13 mouse cellular contexts compared by ENCODE assay signal in genomic region chr19:10691121-10691520, GRCm38 (mm10). TPM values are rescaled to one million over a fixed set of nuclear protein-coding genes. Genes with fewer than 3 reads are reported as not detected.
DNase-seq lines count a peak whose midpoint lies in the region; ATAC-seq and TF ChIP-seq lines count a peak whose summit lies in the region.
"Had no signal": no experiment of that assay in that cellular context is flagged by ENCODE, and none has a peak within 500 bp of the region (broad histone marks: within the 10 kb centered on the region; RNA-seq: fewer than 3 reads in every experiment).

No protein-coding gene starts in this region.

- DNase-seq in heart, postnatal 36 days: no peak
- DNase-seq in neural tube, embryonic 10.5 days (ENCODE audit: extremely low spot score, low spot score): no peak
- DNase-seq in liver, embryonic 14.5 days (ENCODE audit: low read depth in 3 of 3, low spot score in 3 of 3): no peak
- no peak for DNase-seq in thymus, postnatal 14 days
- no peak for DNase-seq in thymus, adult 18-20 months
- DNase-seq: gastrocnemius, postnatal 25 days had no signal

- H3K27ac ChIP-seq in heart, embryonic 15.5 days: peak overlapping the region; percentile 98; the same call in 1 of the 2 replicates
- H3K27ac ChIP-seq in neural tube, embryonic 12.5 days: no peak overlapping the region
- H3K27ac ChIP-seq in liver, embryonic 14.5 days: peak overlapping the region; percentile 76

- peaks cover 39% of the 10 kb centered on the region for H3K4me1 ChIP-seq in heart, embryonic 15.5 days (replicated peaks)
- H3K4me1 ChIP-seq in neural tube, embryonic 12.5 days: peaks cover 33% of the 10 kb centered on the region
- H3K4me1 ChIP-seq in liver, embryonic 14.5 days (replicated peaks; ENCODE audit: control insufficient read depth in 2 of 2, insufficient read depth in 2 of 2, low read length in 1 of 2): peaks cover 42 to 56% of the 10 kb centered on the region in 2 experiments

- no peaks in the 10 kb centered on the region for H3K27me3 ChIP-seq in heart, embryonic 15.5 days
- H3K27me3 ChIP-seq in neural tube, embryonic 12.5 days (replicated peaks): no peaks in the 10 kb centered on the region
- H3K27me3 ChIP-seq in liver, embryonic 14.5 days (ENCODE audit: control insufficient read depth, insufficient read depth, low read length): no peaks in the 10 kb centered on the region

- no peak for TF ChIP-seq CTCF in liver, embryonic 14.5 days (IDR thresholded peaks at IDR 0.05; ENCODE audit: low read depth)

- H3K9me3 ChIP-seq in heart, embryonic 15.5 days (replicated peaks): no peaks in the 10 kb centered on the region
- H3K9me3 ChIP-seq in neural tube, embryonic 12.5 days: no peaks in the 10 kb centered on the region
- no peaks in the 10 kb centered on the region for H3K9me3 ChIP-seq in liver, embryonic 14.5 days (ENCODE audit: control insufficient read depth, low read length)

- ATAC-seq in heart, embryonic 15.5 days (replicated peaks; ENCODE audit: insufficient number of reproducible peaks, insufficient read depth, low FRiP score, low read depth): no peak
- no peak for ATAC-seq in neural tube, embryonic 12.5 days (ENCODE audit: low FRiP score, low read depth)
- no peak for ATAC-seq in liver, embryonic 14.5 days (ENCODE audit: insufficient read depth)
- ATAC-seq: midbrain, embryonic 16.5 days had no signal

- WGBS in heart, embryonic 15.5 days: 88% methylated on average over 4 of the region's 4 CpGs
- 94% methylated on average over 4 of the region's 4 CpGs for WGBS in neural tube, embryonic 12.5 days
- 76% methylated on average over 4 of the region's 4 CpGs for WGBS in liver, embryonic 14.5 days (ENCODE audit: insufficient replicate concordance)

- TF ChIP-seq EP300 in liver, embryonic 14.5 days (IDR thresholded peaks at IDR 0.05; ENCODE audit: low read depth): no peak

- no peaks in the 10 kb centered on the region for H3K36me3 ChIP-seq in heart, embryonic 15.5 days
- H3K36me3 ChIP-seq in neural tube, embryonic 12.5 days: no peaks in the 10 kb centered on the region
- no peaks in the 10 kb centered on the region for H3K36me3 ChIP-seq in liver, embryonic 14.5 days (replicated peaks; ENCODE audit: control insufficient read depth, insufficient read depth, low read depth)

- no peak overlapping the region for H3K4me3 ChIP-seq in heart, embryonic 15.5 days
- no peak overlapping the region for H3K4me3 ChIP-seq in neural tube, embryonic 12.5 days
- peak overlapping the region in 1 of 2 experiments; percentile 4; a peak in 1 of 4 replicates for H3K4me3 ChIP-seq in liver, embryonic 14.5 days (ENCODE audit: insufficient read depth in 1 of 2, low read depth in 2 of 2, low read length in 2 of 2)

- intact Hi-C loops in heart, postnatal 36 days (cut with DNase I): no loop called here

- H3K9ac ChIP-seq in heart, embryonic 15.5 days: no peak overlapping the region
- no peak overlapping the region for H3K9ac ChIP-seq in neural tube, embryonic 12.5 days
- H3K9ac ChIP-seq in liver, embryonic 14.5 days (replicated peaks): peak overlapping the region; percentile 51

- no peak overlapping the region for H3K4me2 ChIP-seq in heart, embryonic 15.5 days
- H3K4me2 ChIP-seq in neural tube, embryonic 12.5 days (replicated peaks): 0 out of 2 replicates have a peak overlapping the region, but pooled peaks have one; percentile 75
- peak overlapping the region; percentile 86 for H3K4me2 ChIP-seq in liver, embryonic 14.5 days (ENCODE audit: low read depth)

RNA-seq across cellular contexts. Expression of gene Vps37c, which starts 2.6 kb away (rescaled TPM):
- 25.1 and 34.3 TPM in 2 replicates for polyA plus RNA-seq in heart, embryonic 15.5 days (2015; fragmentation: Nextera tagmentation; extraction: Ambion mirVana)
- total RNA-seq in heart, postnatal 36 days (2021): 10 to 100 TPM; 19.2 to 21.0 TPM
- 33.8 and 39.2 TPM in 2 replicates for polyA plus RNA-seq in neural tube, embryonic 12.5 days (2016; fragmentation: Nextera tagmentation; extraction: Ambion mirVana)
- polyA plus RNA-seq in liver, embryonic 14.5 days (2012; rRNA removed): 6.0 and 6.3 TPM in 2 replicates
- 9.3 and 10.4 TPM in 2 replicates for polyA plus RNA-seq in liver, embryonic 14.5 days (2014; fragmentation: Nextera tagmentation; extraction: Ambion mirVana)

RNA-seq across cellular contexts. Expression of gene Pga5, which starts 13.2 kb away (rescaled TPM):
- polyA plus RNA-seq in heart, embryonic 15.5 days (2015; fragmentation: Nextera tagmentation; extraction: Ambion mirVana): not detected in 2 replicates
- not detected for total RNA-seq in heart, postnatal 36 days (2021)
- not detected in 2 replicates for polyA plus RNA-seq in neural tube, embryonic 12.5 days (2016; fragmentation: Nextera tagmentation; extraction: Ambion mirVana)
- 0.02 TPM in 1 of 2 replicates, not detected in the other for polyA plus RNA-seq in liver, embryonic 14.5 days (2012; rRNA removed)
- not detected in 2 replicates for polyA plus RNA-seq in liver, embryonic 14.5 days (2014; fragmentation: Nextera tagmentation; extraction: Ambion mirVana)
- total RNA-seq: adrenal gland, postnatal 10 days; gastrocnemius, postnatal 25 days; layer of hippocampus, adult 18-20 months; left cerebral cortex, postnatal 25 days had no signal
- polyA plus RNA-seq: forebrain, embryonic 11.5 days; midbrain, embryonic 16.5 days had no signal

RNA-seq across cellular contexts. Expression of gene Cd5, which starts 47.7 kb away (rescaled TPM):
- polyA plus RNA-seq in heart, embryonic 15.5 days (2015; fragmentation: Nextera tagmentation; extraction: Ambion mirVana): 0.53 and 1.4 TPM in 2 replicates
- under 1 TPM; 0.14 to 0.28 TPM for total RNA-seq in heart, postnatal 36 days (2021)
- polyA plus RNA-seq in neural tube, embryonic 12.5 days (2016; fragmentation: Nextera tagmentation; extraction: Ambion mirVana): 0.08 TPM in 1 of 2 replicates, not detected in the other
- 0.02 and 0.13 TPM in 2 replicates for polyA plus RNA-seq in liver, embryonic 14.5 days (2012; rRNA removed)
- polyA plus RNA-seq in liver, embryonic 14.5 days (2014; fragmentation: Nextera tagmentation; extraction: Ambion mirVana): 0.04 TPM in 1 of 2 replicates, not detected in the other
- total RNA-seq: layer of hippocampus, adult 18-20 months; left cerebral cortex, postnatal 25 days had no signal

RNA-seq across cellular contexts. Expression of gene Vwce, which starts 57.1 kb away (rescaled TPM):
- 0.82 and 1.5 TPM in 2 replicates for polyA plus RNA-seq in heart, embryonic 15.5 days (2015; fragmentation: Nextera tagmentation; extraction: Ambion mirVana)
- total RNA-seq in heart, postnatal 36 days (2021): not detected
- 0.33 and 0.87 TPM in 2 replicates for polyA plus RNA-seq in neural tube, embryonic 12.5 days (2016; fragmentation: Nextera tagmentation; extraction: Ambion mirVana)
- 6.7 and 8.5 TPM in 2 replicates for polyA plus RNA-seq in liver, embryonic 14.5 days (2012; rRNA removed)
- polyA plus RNA-seq in liver, embryonic 14.5 days (2014; fragmentation: Nextera tagmentation; extraction: Ambion mirVana): 5.4 and 7.4 TPM in 2 replicates
